Mouse (Mus musculus) MEL (cell line): Measurements from ENCODE around the gene Ift57. TPM values are rescaled to one million over a fixed set of nuclear protein-coding genes. Genes with fewer than 3 reads are reported as not detected.

Experiments
- DNase-seq: peaks from one replicate; pipeline ENCODE4 v3.0.0; 2011; ENCODE audit warnings: low read depth, low spot score
- H3K27ac ChIP-seq: 2 replicates; pipeline ENCODE4 v1.5.1; 2012; ENCODE audit warnings: low read depth, mild to moderate bottlenecking, control low read depth, low read length, moderate library complexity; ENCODE audit not compliant: control insufficient read depth
- H3K27me3 ChIP-seq, 2 experiments: fragments of 150-350 bp in 1 of 2; sonication (generic) in 1 of 2; 2 replicates each; pipeline ENCODE4 v1.6.1; 2012; ENCODE audit warnings: low read length in 2 of 2, mild to moderate bottlenecking in 2 of 2, improper control_type of control experiment in 1 of 2, moderate library complexity in 1 of 2; ENCODE audit not compliant: insufficient read depth in 2 of 2, control insufficient read depth in 1 of 2
- H3K36me3 ChIP-seq, 2 experiments: 2 replicates each; pipeline ENCODE4 v1.6.1; 2012 to 2014; ENCODE audit warnings: low read length in 2 of 2, improper control_type of control experiment in 1 of 2, inconsistent platforms in 1 of 2, mild to moderate bottlenecking in 1 of 2; ENCODE audit not compliant: insufficient read depth in 2 of 2, control insufficient read depth in 1 of 2
- H3K4me1 ChIP-seq, 2 experiments: fragments of 150-350 bp in 1 of 2; sonication (generic) in 1 of 2; 2 replicates each; pipeline ENCODE4 v1.6.1; 2012; ENCODE audit warnings: low read length in 2 of 2, improper control_type of control experiment in 1 of 2, mild to moderate bottlenecking in 1 of 2; ENCODE audit not compliant: insufficient read depth in 2 of 2, control insufficient read depth in 1 of 2
- H3K4me3 ChIP-seq, 2 experiments: fragments of 150-350 bp in 1 of 2; sonication (generic) in 1 of 2; 2 replicates each; pipeline ENCODE4 v1.5.1; 2012; ENCODE audit warnings: low read depth in 2 of 2, low read length in 2 of 2, mild to moderate bottlenecking in 2 of 2, moderate library complexity in 2 of 2, control low read depth in 1 of 2, improper control_type of control experiment in 1 of 2; ENCODE audit not compliant: control insufficient read depth in 1 of 2, insufficient read depth in 1 of 2
- H3K79me2 ChIP-seq: 2 replicates; pipeline ENCODE4 v1.6.1; 2012; ENCODE audit warnings: mild to moderate bottlenecking, low read length, moderate library complexity; ENCODE audit not compliant: control insufficient read depth, poor library complexity, insufficient read depth
- H3K9ac ChIP-seq: 2 replicates; pipeline ENCODE4 v1.6.1; 2012; ENCODE audit warnings: low read depth, mild to moderate bottlenecking, control low read depth, low read length, moderate library complexity; ENCODE audit not compliant: control insufficient read depth, poor library complexity, severe bottlenecking
- H3K9me3 ChIP-seq: fragments of 150-350 bp; sonication (generic); replicated peaks from 2 replicates; pipeline ENCODE4 v1.6.1; 2012; ENCODE audit warnings: mild to moderate bottlenecking, low read length, improper control_type of control experiment, moderate library complexity; ENCODE audit not compliant: insufficient read depth
- BHLHE40 ChIP-seq: IDR thresholded peaks from 2 replicates; pipeline ENCODE4 v1.6.1; 2012; ENCODE audit warnings: low read depth, mild to moderate bottlenecking, inconsistent platforms, low read length, improper control_type of control experiment, borderline replicate concordance
- CHD1 ChIP-seq: IDR thresholded peaks from 2 replicates; pipeline ENCODE4 v1.6.1; 2012; ENCODE audit warnings: low read depth, mild to moderate bottlenecking, inconsistent platforms, low read length, improper control_type of control experiment
- CHD2 ChIP-seq: IDR thresholded peaks from 2 replicates; pipeline ENCODE4 v1.6.1; 2011; ENCODE audit warnings: low read length, improper control_type of control experiment
- E2F4 ChIP-seq: IDR thresholded peaks from 2 replicates; pipeline ENCODE4 v1.6.1; 2011; ENCODE audit warnings: low read depth, low read length, improper control_type of control experiment, borderline replicate concordance
- ELF1 ChIP-seq: IDR thresholded peaks from 2 replicates; pipeline ENCODE4 v1.6.1; 2014; ENCODE audit warnings: low read depth, mild to moderate bottlenecking, inconsistent platforms, low read length, improper control_type of control experiment, moderate library complexity
- ETS1 ChIP-seq: IDR thresholded peaks from 2 replicates; pipeline ENCODE4 v1.6.1; 2012; ENCODE audit warnings: low read depth, mild to moderate bottlenecking, inconsistent platforms, low read length, improper control_type of control experiment, moderate library complexity
- GABPA ChIP-seq: IDR thresholded peaks from 2 replicates; pipeline ENCODE4 v1.6.1; 2012; ENCODE audit warnings: low read depth, mild to moderate bottlenecking, inconsistent platforms, low read length, improper control_type of control experiment, moderate library complexity
- GATA1 ChIP-seq: IDR thresholded peaks from 2 replicates; pipeline ENCODE4 v1.6.1; 2011; ENCODE audit warnings: low read depth, low read length, improper control_type of control experiment
- HCFC1 ChIP-seq: IDR thresholded peaks from 2 replicates; pipeline ENCODE4 v1.6.1; 2012; ENCODE audit warnings: low read depth, mild to moderate bottlenecking, inconsistent platforms, low read length, improper control_type of control experiment, moderate library complexity
- JUND ChIP-seq: IDR thresholded peaks from 2 replicates; pipeline ENCODE4 v1.6.1; 2011; ENCODE audit warnings: low read depth, mild to moderate bottlenecking, improper control_type of control experiment, low read length
- KAT2A ChIP-seq: conservative IDR thresholded peaks from 2 replicates; pipeline ENCODE4 v1.6.1; 2012; ENCODE audit warnings: low read depth, low read length, improper control_type of control experiment, inconsistent platforms
- MAFK ChIP-seq: IDR thresholded peaks from 2 replicates; pipeline ENCODE4 v1.6.1; 2011; ENCODE audit warnings: low read depth, mild to moderate bottlenecking, low read length, improper control_type of control experiment, borderline replicate concordance
- MAZ ChIP-seq: IDR thresholded peaks from 2 replicates; pipeline ENCODE4 v1.6.1; 2012; ENCODE audit warnings: low read depth, mild to moderate bottlenecking, inconsistent platforms, low read length, improper control_type of control experiment
- MXI1 ChIP-seq: IDR thresholded peaks from 2 replicates; pipeline ENCODE4 v1.6.1; 2011; ENCODE audit warnings: mild to moderate bottlenecking, low read depth, low read length, improper control_type of control experiment
- NELFE ChIP-seq: IDR thresholded peaks from 2 replicates; pipeline ENCODE4 v1.6.1; 2011; ENCODE audit warnings: low read depth, low read length, improper control_type of control experiment
- POLR2A ChIP-seq, 2 experiments: IDR thresholded peaks; 2 replicates each; pipeline ENCODE4 v1.6.1; 2011 to 2012; ENCODE audit warnings: low read length in 2 of 2, mild to moderate bottlenecking in 2 of 2, control low read depth in 1 of 2, improper control_type of control experiment in 1 of 2, low read depth in 1 of 2, moderate library complexity in 1 of 2; ENCODE audit not compliant: control insufficient read depth in 1 of 2, insufficient read depth in 1 of 2, poor library complexity in 1 of 2
- RAD21 ChIP-seq: IDR thresholded peaks from 2 replicates; pipeline ENCODE4 v1.6.1; 2011; ENCODE audit warnings: mild to moderate bottlenecking, low read depth, low read length, improper control_type of control experiment
- RCOR1 ChIP-seq: IDR thresholded peaks from 2 replicates; pipeline ENCODE4 v1.6.1; 2012; ENCODE audit warnings: low read depth, mild to moderate bottlenecking, inconsistent platforms, low read length, improper control_type of control experiment
- SIN3A ChIP-seq: IDR thresholded peaks from 2 replicates; pipeline ENCODE4 v1.6.1; 2012; ENCODE audit warnings: low read length, improper control_type of control experiment, inconsistent platforms
- SMC3 ChIP-seq: IDR thresholded peaks from 2 replicates; pipeline ENCODE4 v1.6.1; 2011; ENCODE audit warnings: low read depth, low read length, improper control_type of control experiment
- TAL1 ChIP-seq: IDR thresholded peaks from 2 replicates; pipeline ENCODE4 v1.6.1; 2012; ENCODE audit warnings: mild to moderate bottlenecking, inconsistent platforms, low read length, moderate library complexity, mixed read lengths
- USF2 ChIP-seq, 2 experiments: IDR thresholded peaks; 2 replicates each; pipeline ENCODE4 v1.6.1; 2011 to 2012; ENCODE audit warnings: improper control_type of control experiment in 2 of 2, low read length in 2 of 2, borderline replicate concordance in 1 of 2, inconsistent platforms in 1 of 2, low read depth in 1 of 2, mild to moderate bottlenecking in 1 of 2; ENCODE audit not compliant: insufficient read depth in 1 of 2
- ZC3H11A ChIP-seq: IDR thresholded peaks from 2 replicates; pipeline ENCODE4 v1.6.1; 2012; ENCODE audit warnings: low read depth, mild to moderate bottlenecking, inconsistent platforms, low read length, improper control_type of control experiment
- ZKSCAN1 ChIP-seq: IDR thresholded peaks from 2 replicates; pipeline ENCODE4 v1.6.1; 2012; ENCODE audit warnings: low read depth, mild to moderate bottlenecking, inconsistent platforms, low read length, improper control_type of control experiment, moderate library complexity
- polyA plus RNA-seq, 2 experiments: library from polyadenylated mRNA; stranded (reverse) in 1 of 2; unstranded in 1 of 2; fragments of >175 nt in 1 of 2; fragments of >200 nt in 1 of 2; gene quantifications; 2 replicates each; pipeline versions ENCODE4 v1.2.1 to v1.2.4; 2012; ENCODE audit warnings: low replicate concordance in 2 of 2, low read depth in 1 of 2; ENCODE audit not compliant: insufficient read length in 2 of 2, insufficient read depth in 1 of 2, missing spikeins in 1 of 2
- total RNA-seq: library from RNA; depleted of rRNA; stranded (reverse); fragments of 300-350 nt; gene quantifications from 2 replicates; pipeline ENCODE4 v1.2.3, GENCODE M21; 2012

The Ift57 gene
- total and polyA plus RNA-seq, 3 experiments = 5.7 to 11.1 TPM; not detected in 1

GRCm38 (mm10) chr16:49793596-49793995, 94.6 kb downstream of the Ift57 start:
- Histone ChIP-seq H3K27ac (no peak overlapping the region), H3K4me3 (no peak overlapping the region), H3K9me3 (no peaks in the 10 kb centered on the region), H3K27me3 (no peaks in the 10 kb centered on the region), H3K79me2 (no peaks in the 10 kb centered on the region), H3K9ac (no peak overlapping the region), H3K36me3 (peaks cover 0 to 42% of the 10 kb centered on the region in 2 experiments; a peak in 2 of 4 replicates), H3K4me1 (peaks cover 30 to 46% of the 10 kb centered on the region in 2 experiments)
- no peak for DNase-seq
- TF ChIP-seq GABPA (no peak), ZKSCAN1 (no peak), E2F4 (no peak), ELF1 (no peak), SMC3 (no peak), HCFC1 (no peak), POLR2A (IDR thresholded peaks at IDR 0.05; ENCODE audit: control insufficient read depth in 1 of 2, insufficient read depth in 1 of 2, low read depth in 1 of 2, low read length in 2 of 2, poor library complexity in 1 of 2) (no peak), BHLHE40 (no peak), SIN3A (no peak), MAFK (no peak)

GRCm38 (mm10) chr16:49796271-49796670, 97.2 kb downstream of the Ift57 start:
- H3K27me3 ChIP-seq = no peaks in the 10 kb centered on the region
- no peak for TF ChIP-seq JUND
- TF ChIP-seq E2F4 = no peak
- TF ChIP-seq USF2 (IDR thresholded peaks at IDR 0.05; ENCODE audit: borderline replicate concordance in 1 of 2, insufficient read depth in 1 of 2, low read depth in 1 of 2, low read length in 2 of 2) = no peak
- no peak for TF ChIP-seq CHD1
- no peak for TF ChIP-seq GATA1
- no peak for TF ChIP-seq SMC3
- TF ChIP-seq ZC3H11A = no peak
- no peak for TF ChIP-seq NELFE
- TF ChIP-seq MXI1 = no peak
- no peak for TF ChIP-seq ETS1
- TF ChIP-seq KAT2A = no peak
- TF ChIP-seq TAL1 = no peak
- TF ChIP-seq CHD2 = no peak
- TF ChIP-seq RCOR1 = no peak
- TF ChIP-seq MAFK = no peak
- TF ChIP-seq MAZ = no peak
- no peak for TF ChIP-seq POLR2A (IDR thresholded peaks at IDR 0.05; ENCODE audit: control insufficient read depth in 1 of 2, insufficient read depth in 1 of 2, low read depth in 1 of 2, low read length in 2 of 2, poor library complexity in 1 of 2)
- TF ChIP-seq HCFC1 = no peak
- TF ChIP-seq RAD21 = no peak
- H3K36me3 ChIP-seq = peaks cover 0 to 56% of the 10 kb centered on the region in 2 experiments; a peak in 2 of 4 replicates
- no peak for DNase-seq
- no peaks in the 10 kb centered on the region for H3K9me3 ChIP-seq
- peak overlapping the region; percentile 6; the same call in 1 of the 2 replicates for H3K27ac ChIP-seq
- H3K4me1 ChIP-seq = peaks cover 43 to 45% of the 10 kb centered on the region in 2 experiments
- no peaks in the 10 kb centered on the region; the same call in 1 of the 2 replicates for H3K79me2 ChIP-seq
- no peak overlapping the region for H3K9ac ChIP-seq
- H3K4me3 ChIP-seq = no peak overlapping the region
